In genomic region chr4:97119459-97119858, GRCm38 (mm10) we compare ENCODE assay signal across 22 mouse cellular contexts.
"Had no signal": no experiment of that assay in that cellular context is flagged by ENCODE, and none has a peak within 500 bp of the region (broad histone marks: within the 10 kb centered on the region; RNA-seq: fewer than 3 reads in every experiment).

No protein-coding gene starts in this region.

- H3K9me3 ChIP-seq: limb, embryonic 12.5 days; limb, embryonic 15.5 days; midbrain, embryonic 13.5 days; neural tube, embryonic 13.5 days had no signal

- H3K27me3 ChIP-seq: limb, embryonic 12.5 days; limb, embryonic 15.5 days; midbrain, embryonic 13.5 days; neural tube, embryonic 13.5 days had no signal

- H3K9ac ChIP-seq: limb, embryonic 12.5 days; limb, embryonic 15.5 days; liver, embryonic 14.5 days; liver, postnatal 0 days; lung, embryonic 14.5 days; midbrain, embryonic 13.5 days; neural tube, embryonic 13.5 days had no signal

- H3K4me2 ChIP-seq: limb, embryonic 12.5 days; limb, embryonic 15.5 days; liver, embryonic 11.5 days; lung, embryonic 14.5 days; midbrain, embryonic 13.5 days; neural tube, embryonic 13.5 days had no signal

- H3K27ac ChIP-seq: kidney, postnatal 0 days; limb, embryonic 12.5 days; limb, embryonic 15.5 days; liver, embryonic 14.5 days; macrophage; midbrain, embryonic 13.5 days; neural tube, embryonic 13.5 days; stomach, postnatal 0 days had no signal

- H3K36me3 ChIP-seq: limb, embryonic 12.5 days; limb, embryonic 15.5 days; midbrain, embryonic 13.5 days; neural tube, embryonic 13.5 days had no signal

- ATAC-seq: liver, postnatal 0 days; lung, postnatal 0 days; midbrain, embryonic 13.5 days; midbrain, embryonic 16.5 days had no signal

- H3K4me3 ChIP-seq: limb, embryonic 12.5 days; limb, embryonic 15.5 days; midbrain, embryonic 13.5 days; myocyte; neural tube, embryonic 13.5 days had no signal

- H3K4me1 ChIP-seq: limb, embryonic 12.5 days; limb, embryonic 15.5 days; midbrain, embryonic 13.5 days had no signal

- DNase-seq: kidney, adult 2 months; kidney, postnatal 25 days; left cerebral cortex, postnatal 4 days; liver, postnatal 0 days; lung, embryonic 14.5 days; retina, postnatal 1 day; right cerebral cortex, postnatal 4 days; thymus, adult 2 months; thymus, postnatal 14 days; thymus, postnatal 4 days had no signal
